Mouse (Mus musculus): Measurements from ENCODE around the gene Lck. TPM values are rescaled to one million over a fixed set of nuclear protein-coding genes. Genes with fewer than 3 reads are reported as not detected.
A peak's percentile ranks its signal among the peaks of the same experiment; 100 is the strongest.

The Lck gene
- polyA plus RNA-seq, 1 experiment from 2014 or later = 2.5 TPM

DNA sequence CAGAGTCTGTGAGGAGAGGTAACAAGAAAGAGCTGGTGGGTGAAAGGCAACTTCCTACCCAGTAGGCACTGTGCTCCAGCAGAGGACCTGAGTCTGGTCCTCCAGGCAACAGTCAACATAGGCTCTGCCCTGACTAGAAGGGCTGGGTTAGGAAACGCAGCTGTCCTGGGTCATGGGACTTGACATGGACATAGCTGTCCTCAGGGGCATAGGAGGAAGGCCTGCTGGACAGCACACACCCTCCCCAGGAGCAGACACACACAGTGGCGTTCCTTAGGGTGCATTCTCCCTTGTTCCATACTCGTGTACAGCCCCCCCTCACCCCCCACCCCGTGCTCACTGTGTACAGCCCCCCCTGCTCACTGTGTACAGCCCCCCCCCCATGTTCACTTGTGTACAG, 37.0 kb upstream of the Lck start:
- ATAC-seq (no peak), DNase-seq (ENCODE audit: low spot score) (no peak)
- Histone ChIP-seq H3K9me3 (ENCODE audit: low read length) (no peaks in the 10 kb centered on the region), H3K9ac (replicated peaks; ENCODE audit: low read depth) (no peak overlapping the region), H3K4me1 (ENCODE audit: insufficient read depth, low read depth, low read length) (no peaks in the 10 kb centered on the region), H3K4me3 (ENCODE audit: low read depth, low read length) (no peak overlapping the region), H3K27me3 (replicated peaks; ENCODE audit: insufficient read depth, low read length) (no peaks in the 10 kb centered on the region), H3K36me3 (ENCODE audit: insufficient read depth, low read length) (peaks cover 9% of the 10 kb centered on the region; the same call in 1 of the 2 replicates), H3K27ac (ENCODE audit: low read length) (no peak overlapping the region), H3K4me2 (replicated peaks; ENCODE audit: low read depth, low read length) (no peak overlapping the region)
- no peak for TF ChIP-seq CTCF (IDR thresholded peaks at IDR 0.05)
- no peak for TF ChIP-seq EP300 (IDR thresholded peaks at IDR 0.05)
- 68% methylated on average over 4 of the region's 4 CpGs for WGBS

DNA sequence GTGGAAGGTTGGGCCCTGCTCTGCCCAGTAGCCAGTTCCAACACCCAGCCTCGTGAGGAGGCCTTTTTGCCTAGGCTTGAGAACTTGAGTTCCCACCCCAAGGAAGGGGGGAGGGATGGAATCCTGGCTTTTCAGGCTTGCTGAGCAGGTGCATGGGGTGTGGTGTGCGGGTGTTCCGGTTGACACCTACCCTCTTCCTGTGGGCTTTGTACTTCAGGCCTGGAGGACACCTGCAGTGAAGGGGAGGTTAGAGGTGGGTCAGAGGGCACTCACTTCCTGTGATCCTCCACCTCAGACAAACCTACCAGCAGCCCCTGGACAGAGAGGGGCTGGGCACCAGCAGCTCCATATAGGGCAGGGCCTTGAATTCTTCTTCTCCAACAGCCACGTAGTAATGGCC, 36.6 kb upstream of the Lck start:
- H3K27ac ChIP-seq (ENCODE audit: low read length) = no peak overlapping the region

DNA sequence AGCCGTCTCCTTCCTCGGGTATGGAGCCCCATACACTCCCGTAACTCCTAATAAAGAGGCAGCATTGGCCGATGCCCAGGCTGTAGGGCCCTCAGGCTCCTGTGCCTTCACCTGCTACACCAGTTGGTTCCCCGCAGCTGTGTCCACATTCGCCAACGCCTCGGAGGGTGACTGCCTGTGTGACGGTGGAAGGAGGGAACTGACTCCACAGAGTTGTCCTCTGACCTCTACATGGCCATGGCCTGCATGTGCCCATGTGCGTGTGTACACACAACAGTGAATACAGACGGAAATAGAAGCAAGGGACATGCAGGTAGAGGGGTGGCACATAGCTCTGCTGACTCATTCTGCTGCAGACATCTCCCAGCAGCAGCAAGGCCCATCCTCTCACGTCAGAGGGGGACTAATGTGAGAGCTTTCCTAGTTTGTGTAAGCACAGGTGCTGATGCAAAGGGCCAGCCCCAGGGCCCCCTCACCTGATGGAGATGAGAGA, 35.7 kb upstream of the Lck start:
- no peaks in the 10 kb centered on the region for H3K9me3 ChIP-seq (ENCODE audit: low read length)
- DNase-seq (ENCODE audit: low spot score) = no peak
- no peak overlapping the region for H3K4me3 ChIP-seq (ENCODE audit: low read depth, low read length)
- H3K4me2 ChIP-seq (replicated peaks; ENCODE audit: low read depth, low read length) = no peak overlapping the region
- no peak for TF ChIP-seq CTCF (IDR thresholded peaks at IDR 0.05)
- no peak for TF ChIP-seq EP300 (IDR thresholded peaks at IDR 0.05)
- 72% methylated on average over 12 of the region's 12 CpGs for WGBS
- H3K27ac ChIP-seq (ENCODE audit: low read length) = no peak overlapping the region
- H3K9ac ChIP-seq (replicated peaks; ENCODE audit: low read depth) = no peak overlapping the region
- 0 out of 2 replicates have a peak, but pooled peaks have one; percentile 10 for ATAC-seq
- H3K36me3 ChIP-seq (ENCODE audit: insufficient read depth, low read length) = peaks cover 11% of the 10 kb centered on the region; the same call in 1 of the 2 replicates
- no peaks in the 10 kb centered on the region for H3K27me3 ChIP-seq (replicated peaks; ENCODE audit: insufficient read depth, low read length)
- no peaks in the 10 kb centered on the region for H3K4me1 ChIP-seq (ENCODE audit: insufficient read depth, low read depth, low read length)

More for the DNA sequence above, 36.6 kb upstream of the Lck start:
- 81% methylated on average over 4 of the region's 4 CpGs for WGBS
- no peaks in the 10 kb centered on the region for H3K9me3 ChIP-seq (ENCODE audit: low read length)
- H3K27me3 ChIP-seq (replicated peaks; ENCODE audit: insufficient read depth, low read length) = no peaks in the 10 kb centered on the region
- peaks cover 9% of the 10 kb centered on the region; the same call in 1 of the 2 replicates for H3K36me3 ChIP-seq (ENCODE audit: insufficient read depth, low read length)
- no peaks in the 10 kb centered on the region for H3K4me1 ChIP-seq (ENCODE audit: insufficient read depth, low read depth, low read length)
- H3K4me3 ChIP-seq (ENCODE audit: low read depth, low read length) = no peak overlapping the region
- H3K4me2 ChIP-seq (replicated peaks; ENCODE audit: low read depth, low read length) = no peak overlapping the region
- H3K9ac ChIP-seq (replicated peaks; ENCODE audit: low read depth) = no peak overlapping the region
- ATAC-seq (no peak), DNase-seq (ENCODE audit: low spot score) (no peak)
- no peak for TF ChIP-seq EP300 (IDR thresholded peaks at IDR 0.05)
- TF ChIP-seq CTCF (IDR thresholded peaks at IDR 0.05) = no peak

DNA sequence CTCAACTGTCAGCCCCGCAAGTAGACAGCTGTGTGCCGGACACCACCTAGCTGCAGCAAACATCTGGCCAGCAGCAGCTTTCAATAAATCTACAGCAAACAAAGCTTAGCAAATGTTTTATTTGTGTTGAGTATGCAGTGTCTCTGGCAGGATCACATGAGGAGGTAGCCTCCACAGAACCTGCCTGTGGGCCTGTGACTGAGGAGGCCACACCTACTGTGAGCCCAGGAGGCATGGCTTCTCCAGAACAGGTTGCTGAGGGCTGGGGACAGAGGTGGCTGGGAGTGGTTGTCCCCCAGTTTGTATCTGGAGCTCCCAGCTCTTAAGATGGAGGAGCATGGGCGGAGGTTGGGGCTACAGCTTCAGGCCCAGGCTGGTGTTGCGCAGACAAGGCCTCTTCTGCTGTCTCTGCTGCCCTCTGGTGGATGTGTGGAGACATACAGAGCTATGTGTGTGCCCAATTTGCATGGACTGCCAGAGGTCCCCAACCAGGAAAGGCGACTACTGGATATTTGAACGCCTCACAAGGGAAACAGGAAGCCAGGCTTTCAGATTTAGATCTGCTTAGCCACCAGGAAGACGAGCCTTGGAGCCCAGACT, 35.1 kb upstream of the Lck start:
- H3K36me3 ChIP-seq (ENCODE audit: insufficient read depth, low read length) = peaks cover 14% of the 10 kb centered on the region; the same call in 1 of the 2 replicates
- H3K27ac ChIP-seq (ENCODE audit: low read length) = no peak overlapping the region
- no peak overlapping the region for H3K4me2 ChIP-seq (replicated peaks; ENCODE audit: low read depth, low read length)
- DNase-seq (ENCODE audit: low spot score) (peak; percentile 94), ATAC-seq (peak; percentile 94)
- H3K4me1 ChIP-seq (ENCODE audit: insufficient read depth, low read depth, low read length) = no peaks in the 10 kb centered on the region
- no peaks in the 10 kb centered on the region for H3K27me3 ChIP-seq (replicated peaks; ENCODE audit: insufficient read depth, low read length)
- WGBS = 31% methylated on average over 7 of the region's 7 CpGs
- H3K4me3 ChIP-seq (ENCODE audit: low read depth, low read length) = no peak overlapping the region
- H3K9me3 ChIP-seq (ENCODE audit: low read length) = no peaks in the 10 kb centered on the region
- TF ChIP-seq CTCF (IDR thresholded peaks at IDR 0.05) = peak; percentile 97
- TF ChIP-seq EP300 (IDR thresholded peaks at IDR 0.05) = no peak
- no peak overlapping the region for H3K9ac ChIP-seq (replicated peaks; ENCODE audit: low read depth)

DNA sequence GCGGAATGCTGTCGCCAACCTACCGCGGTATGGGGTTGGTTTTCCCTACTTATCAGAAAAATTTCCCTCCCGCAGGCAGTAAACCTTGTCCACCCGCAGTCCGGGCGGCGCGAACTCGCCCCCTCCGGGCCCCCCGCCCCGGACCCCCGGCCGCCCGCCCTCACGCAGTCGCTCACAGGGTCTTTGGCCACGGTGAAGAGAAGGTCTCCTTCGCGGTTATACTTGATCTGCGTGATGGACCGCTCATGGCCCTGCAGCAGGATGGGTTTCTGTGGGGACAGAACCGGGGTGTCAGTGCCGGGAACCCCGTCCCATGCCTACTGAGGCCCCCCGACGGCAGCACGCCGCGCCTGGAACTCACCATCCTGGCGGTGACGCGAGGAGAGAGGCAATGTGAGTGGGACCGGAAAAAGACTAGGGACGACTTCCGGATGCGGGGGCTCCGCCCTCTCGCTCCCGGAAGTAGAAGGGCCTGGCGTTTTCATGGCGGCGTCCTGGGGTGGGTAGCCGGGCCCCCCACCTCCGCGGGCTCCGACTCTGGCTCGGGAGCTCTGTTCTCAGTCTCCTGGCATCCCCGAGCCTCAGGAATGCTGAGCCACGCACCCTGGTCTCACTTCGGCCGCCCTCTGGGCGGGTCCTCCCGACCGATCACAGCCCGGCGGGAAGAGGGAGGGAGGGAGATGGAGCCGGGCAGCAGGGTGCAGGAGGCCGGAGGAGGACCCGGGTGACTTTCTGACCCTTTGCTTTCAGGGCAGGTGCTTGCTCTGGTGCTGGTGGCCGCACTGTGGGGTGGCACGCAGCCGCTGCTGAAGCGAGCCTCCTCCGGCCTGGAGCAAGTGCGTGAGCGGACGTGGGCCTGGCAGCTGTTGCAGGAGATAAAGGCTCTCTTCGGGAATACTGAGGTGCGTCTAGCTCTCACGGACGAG, 27.1 kb upstream of the Lck start, which contains the start of the genes Eif3i and Tmem234:
Eif3i (minus strand) TSS at position 416 of the 926 bp plus-strand sequence.
Tmem234 (plus strand) TSS at position 436 of the 926 bp plus-strand sequence.
- TF ChIP-seq EP300 (IDR thresholded peaks at IDR 0.05) (no peak), CTCF (IDR thresholded peaks at IDR 0.05) (peak; percentile 37)
- H3K27ac ChIP-seq (ENCODE audit: low read length) = peak within 1 kb of the TSS; percentile 79
- DNase-seq (ENCODE audit: low spot score) (peak; percentile 92), ATAC-seq (peak; percentile 94)
- H3K4me2 ChIP-seq (replicated peaks; ENCODE audit: low read depth, low read length) = peak within 1 kb of the TSS; percentile 97
- peaks cover 15% of the 10 kb centered on the region; the same call in 1 of the 2 replicates for H3K4me1 ChIP-seq (ENCODE audit: insufficient read depth, low read depth, low read length)
- H3K27me3 ChIP-seq (replicated peaks; ENCODE audit: insufficient read depth, low read length) = no peaks in the 10 kb centered on the region
- H3K9me3 ChIP-seq (ENCODE audit: low read length) = no peaks in the 10 kb centered on the region
- peak within 1 kb of the TSS; percentile 80 for H3K9ac ChIP-seq (replicated peaks; ENCODE audit: low read depth)
- under 1% methylated on average over 71 of the region's 74 CpGs for WGBS
- H3K4me3 ChIP-seq (ENCODE audit: low read depth, low read length) = peak within 1 kb of the TSS; percentile 85
- peaks cover 5% of the 10 kb centered on the region; the same call in 1 of the 2 replicates for H3K36me3 ChIP-seq (ENCODE audit: insufficient read depth, low read length)

DNA sequence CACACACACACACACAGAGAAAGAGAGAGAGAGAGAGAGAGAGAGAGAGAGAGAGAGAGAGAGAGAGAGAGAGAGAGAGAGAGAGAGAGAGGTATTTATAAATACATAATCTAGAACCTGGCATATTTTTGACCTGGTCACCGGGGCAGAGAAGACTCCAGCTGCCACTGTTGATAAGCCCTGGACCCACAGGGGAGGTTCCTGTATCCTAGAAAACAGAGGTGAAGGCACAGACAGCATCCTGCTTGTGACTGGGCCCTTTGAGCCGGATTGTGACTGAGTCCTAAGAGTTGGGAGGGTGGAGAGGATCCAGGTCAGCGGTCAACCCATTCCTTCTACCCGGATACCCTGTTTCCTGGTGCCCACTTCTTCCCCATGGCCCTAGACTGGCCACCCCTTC, 15.4 kb upstream of the Lck start:
- 69% methylated on average over 4 of the region's 4 CpGs for WGBS
- H3K36me3 ChIP-seq (ENCODE audit: insufficient read depth, low read length) = peaks cover 21% of the 10 kb centered on the region
- no peak overlapping the region for H3K9ac ChIP-seq (replicated peaks; ENCODE audit: low read depth)
- no peak overlapping the region for H3K27ac ChIP-seq (ENCODE audit: low read length)
- peaks cover 6% of the 10 kb centered on the region; the same call in 1 of the 2 replicates for H3K4me1 ChIP-seq (ENCODE audit: insufficient read depth, low read depth, low read length)
- no peak for TF ChIP-seq EP300 (IDR thresholded peaks at IDR 0.05)
- no peak for TF ChIP-seq CTCF (IDR thresholded peaks at IDR 0.05)
- no peak for ATAC-seq
- DNase-seq (ENCODE audit: low spot score) = no peak
- H3K4me2 ChIP-seq (replicated peaks; ENCODE audit: low read depth, low read length) = no peak overlapping the region
- H3K27me3 ChIP-seq (replicated peaks; ENCODE audit: insufficient read depth, low read length) = no peaks in the 10 kb centered on the region
- H3K4me3 ChIP-seq (ENCODE audit: low read depth, low read length) = no peak overlapping the region
- H3K9me3 ChIP-seq (ENCODE audit: low read length) = no peaks in the 10 kb centered on the region

All from lung, postnatal 0 days (tissue).